Mouse (Mus musculus) cerebellum, postnatal 4 days (tissue): ENCODE measurements at regions not wholly inside any gene's neighbourhood (a gene's known extent, or its start where the extent isn't known, plus 50 kb on each side); places are given as distances from the start of the nearest gene placed in this dataset.

Experiments
- DNase-seq, 2 experiments: peaks; one replicate each; pipeline ENCODE4 v3.0.0; 2022; ENCODE audit warnings: low spot score in 2 of 2, mixed read lengths in 1 of 2

- no peak for DNase-seq
Observed at GRCm38 (mm10) chr4:31697769-31698505, 266.0 kb upstream of the Map3k7 start.

DNA sequence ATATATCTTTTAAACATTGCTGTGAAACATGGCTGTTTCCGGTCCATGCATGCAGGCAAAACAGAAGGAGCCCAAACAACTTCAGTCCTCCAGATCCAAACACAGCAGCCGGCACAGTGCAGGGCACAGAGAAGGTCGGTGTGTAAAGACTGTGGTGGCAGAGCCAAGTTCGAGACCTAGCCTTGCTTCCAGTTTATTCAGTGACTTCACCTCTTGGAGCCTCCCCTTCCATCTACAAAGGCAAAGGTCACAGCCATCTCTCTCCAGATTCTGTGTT, 265.5 kb upstream of the Map3k7 start:
- DNase-seq: no peak

- no peak for DNase-seq
Observed at GRCm38 (mm10) chr4:31699296-31699695, 264.6 kb upstream of the Map3k7 start.

- DNase-seq: no peak
Observed at GRCm38 (mm10) chr4:31714054-31714651, 249.7 kb upstream of the Map3k7 start.

DNA sequence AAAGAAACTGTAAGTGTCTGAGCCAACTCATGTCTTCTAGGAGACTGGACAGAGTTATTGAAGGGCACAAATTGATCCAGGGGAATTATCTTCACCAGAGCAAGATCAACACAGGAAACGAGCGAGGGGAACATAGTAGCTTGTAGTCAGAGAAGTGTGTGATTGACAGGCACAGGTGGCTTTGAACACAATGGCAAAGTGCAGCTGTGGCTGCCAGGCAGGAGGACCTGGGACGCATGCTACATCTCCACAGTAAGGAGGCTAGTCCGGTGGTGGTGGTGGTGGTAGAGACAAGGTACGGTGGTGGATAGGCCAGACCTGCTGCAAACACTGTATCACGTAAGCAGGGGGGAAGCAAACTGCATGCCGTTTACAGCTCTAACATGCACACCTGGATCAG, 240.4 kb upstream of the Map3k7 start:
- no peak for DNase-seq

GRCm38 (mm10) chr4:31724400-31724799, 239.5 kb upstream of the Map3k7 start:
- no peak for DNase-seq

DNA sequence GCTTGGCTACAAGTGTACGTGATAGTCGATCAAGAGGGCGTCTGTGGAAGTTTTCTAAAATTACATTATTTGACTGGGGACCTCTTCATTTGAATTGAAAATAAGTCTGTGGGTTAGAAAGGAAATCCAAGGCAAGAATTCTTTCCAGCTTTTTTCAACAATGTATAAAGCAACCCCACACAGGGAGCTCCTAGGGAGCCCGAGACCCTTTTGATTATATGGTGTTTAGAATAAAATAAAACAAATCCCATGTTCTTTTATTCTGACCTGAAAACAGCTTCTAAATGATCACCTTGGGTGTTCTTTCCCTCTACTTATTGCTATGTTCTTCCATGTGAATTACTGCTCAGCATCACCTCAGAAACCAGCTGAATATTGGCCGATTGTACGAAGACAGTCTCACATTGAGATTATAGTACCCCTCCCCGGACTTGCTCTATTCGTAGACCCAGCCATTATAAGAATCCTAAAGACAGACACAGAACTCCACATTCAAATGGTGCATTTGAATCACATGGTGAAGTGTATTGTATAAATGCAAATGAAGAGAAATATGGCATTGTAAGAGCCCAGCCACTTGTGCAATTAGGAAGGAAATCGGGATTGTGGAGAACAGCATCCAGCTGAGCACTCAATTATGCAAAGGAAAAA, 236.3 kb upstream of the Map3k7 start:
- DNase-seq: no peak

GRCm38 (mm10) chr4:31728149-31728516, 235.8 kb upstream of the Map3k7 start:
- DNase-seq: no peak

DNA sequence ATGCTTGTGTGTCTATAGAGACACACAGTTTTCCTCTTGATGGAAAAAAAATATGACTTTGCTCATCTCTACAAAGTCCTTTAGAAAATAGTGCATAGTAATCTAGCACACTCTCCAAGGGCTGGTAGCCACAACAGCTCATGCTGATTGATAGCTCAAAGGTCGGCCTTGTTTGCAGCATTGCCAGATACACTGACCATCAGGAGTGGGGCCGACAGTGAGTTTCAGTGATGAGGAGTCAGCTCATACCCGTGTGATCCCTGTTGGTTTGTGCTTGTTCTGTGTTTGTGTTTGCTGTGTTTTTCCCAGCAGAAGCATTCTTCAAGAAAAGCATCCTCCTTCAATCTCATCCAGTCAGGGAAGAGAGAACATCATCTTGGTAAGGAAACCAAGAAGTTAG, 220.1 kb upstream of the Map3k7 start:
- DNase-seq: no peak

GRCm38 (mm10) chr4:31744431-31744830, 219.5 kb upstream of the Map3k7 start:
- DNase-seq: no peak

DNA sequence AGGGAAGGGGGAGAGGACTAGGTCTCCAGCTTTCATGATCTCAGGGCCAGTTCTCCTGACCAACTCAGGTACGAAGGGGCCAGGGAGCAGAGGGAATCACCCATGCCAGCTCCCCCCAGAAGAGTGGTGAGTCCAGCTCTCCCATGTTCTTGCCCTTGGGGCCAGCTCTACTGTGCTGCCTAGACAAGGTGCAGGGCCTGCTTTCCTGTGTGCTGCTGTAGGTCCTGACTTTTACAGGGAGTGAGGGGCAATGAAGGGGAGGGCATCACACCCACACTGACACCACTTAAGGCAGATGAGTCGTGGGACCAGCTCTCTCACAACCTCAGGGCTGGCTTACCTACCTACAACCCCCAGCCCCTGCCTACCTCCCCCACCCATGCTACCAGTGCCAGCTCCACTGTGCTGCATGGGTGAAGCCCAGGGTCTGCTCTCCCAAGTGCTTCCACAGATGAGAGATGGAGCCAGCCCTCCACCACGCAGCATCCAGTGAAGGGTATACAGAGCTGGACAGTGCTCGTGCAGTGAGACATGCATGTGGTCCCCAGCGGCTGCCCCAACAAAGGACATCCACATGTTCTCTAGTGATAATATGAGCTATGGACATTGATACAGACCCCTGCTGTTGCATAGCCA, 210.1 kb upstream of the Map3k7 start:
- no peak for DNase-seq

- DNase-seq: no peak
Observed at GRCm38 (mm10) chr4:31757126-31757525, 206.8 kb upstream of the Map3k7 start.

GRCm38 (mm10) chr4:31760116-31760515, 203.8 kb upstream of the Map3k7 start:
- no peak for DNase-seq

GRCm38 (mm10) chr4:31762199-31762598, 201.7 kb upstream of the Map3k7 start:
- no peak for DNase-seq

DNA sequence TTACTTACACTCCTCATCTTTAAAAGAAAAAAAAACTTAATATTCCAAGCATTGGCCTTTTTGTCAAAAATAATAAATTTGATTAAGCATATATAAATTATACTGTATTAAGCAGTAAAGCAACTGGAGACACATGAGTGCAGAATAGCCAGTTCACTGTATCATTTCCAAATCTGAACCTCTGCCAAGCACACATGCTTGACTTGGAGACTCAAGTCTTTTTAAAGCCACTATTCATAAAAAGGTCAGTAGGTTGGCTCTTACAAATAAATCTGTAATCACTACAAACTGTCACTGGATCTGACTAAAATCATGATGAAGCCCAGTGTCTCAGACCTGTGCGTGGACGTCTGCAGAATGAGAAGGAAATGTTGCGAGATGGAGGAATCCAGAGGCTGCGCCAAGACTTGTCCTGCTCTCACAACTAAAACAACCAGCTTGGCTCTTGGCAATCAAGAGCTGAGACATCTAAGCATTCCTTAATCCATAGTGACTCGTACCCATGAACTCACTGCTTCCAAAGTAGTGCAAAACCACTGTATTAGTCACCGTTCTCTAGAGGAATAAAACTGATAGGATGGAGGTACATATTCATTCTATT, 195.8 kb upstream of the Map3k7 start:
- DNase-seq: no peak

DNA sequence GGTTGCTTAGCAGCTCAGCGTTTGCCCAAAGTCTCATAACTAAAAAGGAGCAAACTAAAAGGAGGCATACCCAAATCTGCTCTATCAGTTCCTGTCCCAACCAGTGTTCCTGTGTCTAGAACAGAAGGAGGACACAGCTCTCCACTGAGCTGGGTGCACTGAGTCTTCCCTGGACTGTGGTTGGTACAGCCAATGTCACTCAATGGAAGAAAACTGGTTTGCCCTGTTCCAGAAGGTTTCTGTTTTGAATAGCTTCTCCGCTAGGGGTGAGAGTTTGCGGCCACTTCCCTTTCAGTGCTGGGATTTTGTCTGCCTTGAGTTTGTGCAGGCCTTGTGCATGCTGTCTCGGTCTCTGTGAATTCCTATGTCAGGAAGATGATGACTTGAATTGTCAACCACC, 194.6 kb upstream of the Map3k7 start:
- no peak for DNase-seq

DNA sequence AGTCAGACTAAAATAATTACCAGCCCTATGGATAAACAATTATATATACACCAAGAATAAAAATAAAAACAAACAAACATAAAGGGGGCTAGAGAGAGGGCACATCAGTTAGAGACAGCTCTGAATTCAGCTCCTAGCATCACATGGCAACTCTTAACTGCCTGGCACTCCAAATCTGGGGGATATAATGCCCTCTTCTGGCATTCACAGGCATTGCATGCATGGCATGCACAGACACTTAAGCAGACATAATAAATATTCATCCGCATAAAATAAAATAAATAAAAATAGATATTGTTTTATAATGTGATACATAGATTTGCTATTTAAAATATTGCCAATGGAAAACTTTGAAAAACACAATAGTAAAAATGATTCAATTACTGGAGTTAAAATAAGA, 177.6 kb upstream of the Map3k7 start:
- DNase-seq: no peak

- no peak for DNase-seq
Observed at GRCm38 (mm10) chr4:31817574-31818240, 146.2 kb upstream of the Map3k7 start.

- DNase-seq: no peak
Observed at GRCm38 (mm10) chr4:31819521-31820259, 144.2 kb upstream of the Map3k7 start.

GRCm38 (mm10) chr4:31823574-31824348, 140.1 kb upstream of the Map3k7 start:
- no peak for DNase-seq
